Mouse (Mus musculus): ENCODE measurements around the gene Myo18b.

Myo18b gene

GRCm38 (mm10) chr5:112748001-112748719, 148.0 kb downstream of the Myo18b start:
- no peak for DNase-seq (ENCODE audit: low read depth, low spot score)

- DNase-seq (ENCODE audit: low read depth, low spot score) = no peak
Measured at GRCm38 (mm10) chr5:112747306-112747930, 148.7 kb downstream of the Myo18b start.

GRCm38 (mm10) chr5:112745176-112745575, 151.0 kb downstream of the Myo18b start:
- DNase-seq (ENCODE audit: low read depth, low spot score) = no peak

GRCm38 (mm10) chr5:112744571-112744970, 151.6 kb downstream of the Myo18b start:
- no peak for DNase-seq (ENCODE audit: low read depth, low spot score)

GRCm38 (mm10) chr5:112743121-112743520, 153.0 kb downstream of the Myo18b start:
- no peak for DNase-seq (ENCODE audit: low read depth, low spot score)

- DNase-seq (ENCODE audit: low read depth, low spot score) = no peak
Measured at GRCm38 (mm10) chr5:112740651-112741050, 155.5 kb downstream of the Myo18b start.

- no peak for DNase-seq (ENCODE audit: low read depth, low spot score)
Measured at GRCm38 (mm10) chr5:112735040-112735439, 161.1 kb downstream of the Myo18b start.

GRCm38 (mm10) chr5:112730604-112731003, 165.6 kb downstream of the Myo18b start:
- no peak for DNase-seq (ENCODE audit: low read depth, low spot score)

GRCm38 (mm10) chr5:112728432-112728831, 167.7 kb downstream of the Myo18b start:
- DNase-seq (ENCODE audit: low read depth, low spot score) = no peak

- DNase-seq (ENCODE audit: low read depth, low spot score) = no peak
Measured at GRCm38 (mm10) chr5:112718655-112719306, 177.4 kb downstream of the Myo18b start.

- no peak for DNase-seq (ENCODE audit: low read depth, low spot score)
Measured at GRCm38 (mm10) chr5:112714679-112715446, 181.3 kb downstream of the Myo18b start.

GRCm38 (mm10) chr5:112709831-112710230, 186.3 kb downstream of the Myo18b start:
- DNase-seq (ENCODE audit: low read depth, low spot score) = no peak

GRCm38 (mm10) chr5:112708441-112708840, 187.7 kb downstream of the Myo18b start:
- no peak for DNase-seq (ENCODE audit: low read depth, low spot score)

- no peak for DNase-seq (ENCODE audit: low read depth, low spot score)
Measured at GRCm38 (mm10) chr5:112707478-112707877, 188.7 kb downstream of the Myo18b start.

- DNase-seq (ENCODE audit: low read depth, low spot score) = no peak
Measured at GRCm38 (mm10) chr5:112700794-112701193, 195.4 kb downstream of the Myo18b start.

GRCm38 (mm10) chr5:112696683-112697082, 199.5 kb downstream of the Myo18b start:
- DNase-seq (ENCODE audit: low read depth, low spot score) = no peak

GRCm38 (mm10) chr5:112695254-112695711, 200.9 kb downstream of the Myo18b start:
- DNase-seq (ENCODE audit: low read depth, low spot score) = no peak

GRCm38 (mm10) chr5:112693286-112693849, 202.8 kb downstream of the Myo18b start:
- no peak for DNase-seq (ENCODE audit: low read depth, low spot score)

- DNase-seq (ENCODE audit: low read depth, low spot score) = no peak
Measured at GRCm38 (mm10) chr5:112687100-112687818, 208.9 kb downstream of the Myo18b start.

- no peak for DNase-seq (ENCODE audit: low read depth, low spot score)
Measured at GRCm38 (mm10) chr5:112686309-112687099, 209.7 kb downstream of the Myo18b start.
